Mouse (Mus musculus): ENCODE data around the gene Gripap1. TPM values are rescaled to one million over a fixed set of nuclear protein-coding genes. Genes with fewer than 3 reads are reported as not detected.

Gripap1 gene
- polyA plus RNA-seq, 1 experiment from 2014 or later, result 50.4 TPM

MicroRNAs within 50 kb of the gene (microRNA counts, 519-probe panel; counts per million panel counts)
- 3,734 counts per million, percentile 75 among the panel's probes with 10 or more counts for microRNA mmu-miR-1198

Small RNAs within 50 kb of the gene (microRNA-seq; reads per million reads assigned to microRNA genes)
- gene Mir1198, result 39.0 reads per million, percentile 42 among the genes with 10 or more reads in this experiment

Other genes starting within 250 kb of the Gripap1 start
- 0.08 TPM in 1 of 2 replicates, not detected in the other for gene Foxp3, start 216.1 kb upstream of the Gripap1 start, polyA plus RNA-seq (2016; fragmentation: Nextera tagmentation; extraction: Ambion mirVana)
- gene Ppp1r3f, start 215.5 kb upstream of the Gripap1 start, polyA plus RNA-seq (2016; fragmentation: Nextera tagmentation; extraction: Ambion mirVana), result 3.5 TPM in 2 replicates
- 32.4 TPM in 2 replicates for gene Ccdc22, start 184.2 kb upstream of the Gripap1 start, polyA plus RNA-seq (2016; fragmentation: Nextera tagmentation; extraction: Ambion mirVana)
- 0.04 and 0.09 TPM in 2 replicates for gene Cacna1f, start 182.7 kb upstream of the Gripap1 start, polyA plus RNA-seq (2016; fragmentation: Nextera tagmentation; extraction: Ambion mirVana)
- 7.7 and 11.1 TPM in 2 replicates for gene Syp, start 151.3 kb upstream of the Gripap1 start, polyA plus RNA-seq (2016; fragmentation: Nextera tagmentation; extraction: Ambion mirVana)
- gene Prickle3, start 132.5 kb upstream of the Gripap1 start, polyA plus RNA-seq (2016; fragmentation: Nextera tagmentation; extraction: Ambion mirVana), result 6.6 and 7.1 TPM in 2 replicates
- 58.4 and 63.2 TPM in 2 replicates for gene Plp2, start 118.4 kb upstream of the Gripap1 start, polyA plus RNA-seq (2016; fragmentation: Nextera tagmentation; extraction: Ambion mirVana)
- gene Magix, start 108.5 kb upstream of the Gripap1 start, polyA plus RNA-seq (2016; fragmentation: Nextera tagmentation; extraction: Ambion mirVana), result 0.11 and 0.15 TPM in 2 replicates
- gene Gpkow, start 92.6 kb upstream of the Gripap1 start, polyA plus RNA-seq (2016; fragmentation: Nextera tagmentation; extraction: Ambion mirVana), result 38.7 and 39.6 TPM in 2 replicates
- gene Wdr45, start 75.4 kb upstream of the Gripap1 start, polyA plus RNA-seq (2016; fragmentation: Nextera tagmentation; extraction: Ambion mirVana), result 32.3 and 33.0 TPM in 2 replicates
- not detected in 2 replicates for gene Gm45208, start 67.5 kb upstream of the Gripap1 start, polyA plus RNA-seq (2016; fragmentation: Nextera tagmentation; extraction: Ambion mirVana)
- 69.9 and 71.0 TPM in 2 replicates for gene Praf2, start 61.3 kb upstream of the Gripap1 start, polyA plus RNA-seq (2016; fragmentation: Nextera tagmentation; extraction: Ambion mirVana)
- 18.9 and 27.5 TPM in 2 replicates for gene Ccdc120, start 38.9 kb upstream of the Gripap1 start, polyA plus RNA-seq (2016; fragmentation: Nextera tagmentation; extraction: Ambion mirVana)
- 31.8 and 32.1 TPM in 2 replicates for gene Tfe3, start 27.2 kb upstream of the Gripap1 start, polyA plus RNA-seq (2016; fragmentation: Nextera tagmentation; extraction: Ambion mirVana)
- gene Kcnd1, start 32.5 kb downstream of the Gripap1 start, polyA plus RNA-seq (2016; fragmentation: Nextera tagmentation; extraction: Ambion mirVana), result 2.3 and 2.4 TPM in 2 replicates
- 67.4 and 70.2 TPM in 2 replicates for gene Otud5, start 51.6 kb downstream of the Gripap1 start, polyA plus RNA-seq (2016; fragmentation: Nextera tagmentation; extraction: Ambion mirVana)
- 5.9 and 6.0 TPM in 2 replicates for gene Pim2, start 88.5 kb downstream of the Gripap1 start, polyA plus RNA-seq (2016; fragmentation: Nextera tagmentation; extraction: Ambion mirVana)
- gene Slc35a2, start 94.3 kb downstream of the Gripap1 start, polyA plus RNA-seq (2016; fragmentation: Nextera tagmentation; extraction: Ambion mirVana), result 30.4 and 33.1 TPM in 2 replicates
- 147 and 162 TPM in 2 replicates for gene Pqbp1, start 109.5 kb downstream of the Gripap1 start, polyA plus RNA-seq (2016; fragmentation: Nextera tagmentation; extraction: Ambion mirVana)
- gene Timm17b, start 109.6 kb downstream of the Gripap1 start, polyA plus RNA-seq (2016; fragmentation: Nextera tagmentation; extraction: Ambion mirVana), result 167 and 169 TPM in 2 replicates
- gene Gm10491, start 118.1 kb downstream of the Gripap1 start, polyA plus RNA-seq (2016; fragmentation: Nextera tagmentation; extraction: Ambion mirVana), result not detected in 2 replicates
- not detected in 2 replicates for gene Gm10490, start 119.8 kb downstream of the Gripap1 start, polyA plus RNA-seq (2016; fragmentation: Nextera tagmentation; extraction: Ambion mirVana)
- gene Pcsk1n, start 130.1 kb downstream of the Gripap1 start, polyA plus RNA-seq (2016; fragmentation: Nextera tagmentation; extraction: Ambion mirVana), result 7.1 and 9.4 TPM in 2 replicates
- gene Eras, start 138.8 kb downstream of the Gripap1 start, polyA plus RNA-seq (2016; fragmentation: Nextera tagmentation; extraction: Ambion mirVana), result not detected in 2 replicates
- 49.3 and 53.7 TPM in 2 replicates for gene Hdac6, start 158.1 kb downstream of the Gripap1 start, polyA plus RNA-seq (2016; fragmentation: Nextera tagmentation; extraction: Ambion mirVana)
- 1.8 and 2.3 TPM in 2 replicates for gene Gata1, start 188.3 kb downstream of the Gripap1 start, polyA plus RNA-seq (2016; fragmentation: Nextera tagmentation; extraction: Ambion mirVana)
- not detected in 2 replicates for gene Glod5, start 228.7 kb downstream of the Gripap1 start, polyA plus RNA-seq (2016; fragmentation: Nextera tagmentation; extraction: Ambion mirVana)